Mouse (Mus musculus): ENCODE results near the gene Htr7.

Htr7 gene

GRCm38 (mm10) chr19:35957656-35958055 is 99.7 kb downstream of the Htr7 start:
- DNase-seq (ENCODE audit: low read depth, low spot score), result no peak

GRCm38 (mm10) chr19:35955698-35956097 is 101.6 kb downstream of the Htr7 start:
- DNase-seq (ENCODE audit: low read depth, low spot score), result no peak

GRCm38 (mm10) chr19:35949888-35950287 is 107.4 kb downstream of the Htr7 start:
- no peak for DNase-seq (ENCODE audit: low read depth, low spot score)

GRCm38 (mm10) chr19:35924961-35925495 is 132.3 kb downstream of the Htr7 start:
- no peak for DNase-seq (ENCODE audit: low read depth, low spot score)

- DNase-seq (ENCODE audit: low read depth, low spot score), result no peak
Observed at GRCm38 (mm10) chr19:35924418-35924817, 132.9 kb downstream of the Htr7 start.

All from c-Kit-negative CD71-positive TER-119-positive erythroid progenitor cells, embryonic 14.5 days (primary cell).